In the genomic region with DNA sequence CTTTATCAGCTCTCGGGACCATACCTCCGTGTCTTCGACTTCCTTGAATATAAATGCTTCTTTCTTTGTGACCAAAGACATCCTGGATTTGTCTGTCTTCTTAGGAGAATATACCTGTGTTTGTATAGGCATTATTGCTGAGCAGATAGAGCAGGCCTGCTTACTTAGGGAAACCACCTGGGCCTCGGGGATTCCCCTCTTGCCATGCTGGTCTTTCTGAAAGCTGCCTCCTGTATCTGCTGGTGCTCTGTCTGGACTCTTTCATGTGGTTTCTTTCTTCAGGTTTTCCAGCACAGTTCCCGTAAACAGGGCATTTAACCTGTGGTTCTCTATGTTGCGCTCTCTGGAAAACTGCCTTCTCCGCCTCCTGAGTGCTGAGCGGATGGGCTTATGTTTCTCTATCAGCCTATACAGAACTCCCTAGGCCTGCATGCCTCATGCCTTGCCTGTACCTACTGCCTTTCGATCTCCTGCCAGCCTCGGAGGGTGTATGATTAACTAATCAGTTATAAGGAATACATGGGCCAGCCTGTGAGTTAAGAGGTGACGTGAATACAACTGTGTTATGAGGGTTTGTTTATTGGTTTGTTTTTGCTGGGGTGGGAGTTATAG, we compare ENCODE assay signal across 17 mouse cellular contexts.
DNase-seq lines count a peak whose midpoint lies in the region; ATAC-seq lines count a peak whose summit lies in the region.
"Had no signal": no experiment of that assay in that cellular context is flagged by ENCODE, and none has a peak within 500 bp of the region (broad histone marks: within the 10 kb centered on the region; RNA-seq: fewer than 3 reads in every experiment).

No protein-coding gene starts in this region.

- no peak overlapping the region for H3K4me3 ChIP-seq in hindbrain, embryonic 14.5 days (replicated peaks; ENCODE audit: low read length)
- no peak overlapping the region for H3K4me3 ChIP-seq in midbrain, embryonic 15.5 days
- H3K4me3 ChIP-seq: heart, embryonic 15.5 days; limb, embryonic 15.5 days; myocyte had no signal

- peak overlapping the region; percentile 49; the same call in 1 of the 2 replicates for H3K9ac ChIP-seq in hindbrain, embryonic 14.5 days
- no peak overlapping the region for H3K9ac ChIP-seq in midbrain, embryonic 15.5 days
- H3K9ac ChIP-seq: heart, embryonic 15.5 days; limb, embryonic 15.5 days; lung, embryonic 14.5 days had no signal

- H3K27ac ChIP-seq in hindbrain, embryonic 14.5 days: peak overlapping the region; percentile 43
- peak overlapping the region; percentile 23 for H3K27ac ChIP-seq in midbrain, embryonic 15.5 days
- H3K27ac ChIP-seq: heart, embryonic 15.5 days; kidney, postnatal 0 days; limb, embryonic 15.5 days had no signal

- H3K27me3 ChIP-seq in hindbrain, embryonic 14.5 days (ENCODE audit: control insufficient read depth, insufficient read depth, low read length): no peaks in the 10 kb centered on the region
- H3K27me3 ChIP-seq in midbrain, embryonic 15.5 days (replicated peaks): no peaks in the 10 kb centered on the region
- H3K27me3 ChIP-seq: heart, embryonic 15.5 days; limb, embryonic 15.5 days had no signal

- peak overlapping the region; percentile 44 for H3K4me2 ChIP-seq in hindbrain, embryonic 14.5 days (replicated peaks)
- peak overlapping the region; percentile 31 for H3K4me2 ChIP-seq in midbrain, embryonic 15.5 days
- H3K4me2 ChIP-seq: heart, embryonic 15.5 days; limb, embryonic 15.5 days; lung, embryonic 14.5 days had no signal

- no peaks in the 10 kb centered on the region for H3K9me3 ChIP-seq in hindbrain, embryonic 14.5 days (ENCODE audit: control insufficient read depth, low read length)
- H3K9me3 ChIP-seq in midbrain, embryonic 15.5 days: no peaks in the 10 kb centered on the region
- H3K9me3 ChIP-seq: heart, embryonic 15.5 days; limb, embryonic 15.5 days had no signal

- DNase-seq in cerebellum, adult 18-20 months: no peak
- DNase-seq in A20 (ENCODE audit: low read depth, low spot score): peak; percentile 4
- DNase-seq in hindbrain, embryonic 14.5 days (ENCODE audit: low spot score): no peak
- DNase-seq in adrenal gland, adult 2 months: no peak
- no peak for DNase-seq in gastrocnemius, postnatal 36 days
- DNase-seq: adrenal gland, adult 8-10 months; layer of hippocampus, adult 9-11 months; lung, embryonic 14.5 days; right cerebral cortex, postnatal 4 days; thymus, adult 18-20 months had no signal

- H3K4me1 ChIP-seq in hindbrain, embryonic 14.5 days (replicated peaks; ENCODE audit: control insufficient read depth, insufficient read depth, low read length): peaks cover 16% of the 10 kb centered on the region
- peaks cover 33% of the 10 kb centered on the region for H3K4me1 ChIP-seq in midbrain, embryonic 15.5 days
- H3K4me1 ChIP-seq: heart, embryonic 15.5 days; limb, embryonic 15.5 days had no signal

- intact Hi-C loops in gastrocnemius, postnatal 36 days (cut with DNase I): no loop called here

- no peaks in the 10 kb centered on the region for H3K36me3 ChIP-seq in hindbrain, embryonic 14.5 days (replicated peaks; ENCODE audit: control insufficient read depth, insufficient read depth)
- no peaks in the 10 kb centered on the region for H3K36me3 ChIP-seq in midbrain, embryonic 15.5 days (replicated peaks)
- H3K36me3 ChIP-seq: heart, embryonic 15.5 days; limb, embryonic 15.5 days had no signal

- 51% methylated on average over 11 of the region's 11 CpGs for WGBS in hindbrain, embryonic 14.5 days
- 47% methylated on average over 11 of the region's 11 CpGs for WGBS in midbrain, embryonic 15.5 days

- ATAC-seq in cerebellum, adult (ENCODE audit: insufficient number of reproducible peaks, low FRiP score, low TSS enrichment): peak; percentile 19; the same call in 1 of the 2 replicates
- ATAC-seq in hindbrain, embryonic 14.5 days (ENCODE audit: low FRiP score): no peak
- ATAC-seq in midbrain, embryonic 15.5 days (replicated peaks): 0 out of 2 replicates have a peak, but pooled peaks have one; percentile 27
- no peak for ATAC-seq in erythroblast, adult 5-6 weeks (replicated peaks; ENCODE audit: low FRiP score, poor library complexity, severe bottlenecking)

Comparison
In these comparisons a context has a peak if more than half of its experiments do, and no peak if none do; other contexts are left out.
1. ATAC-seq: peak in cerebellum, adult (single experiment) and midbrain, embryonic 15.5 days (single experiment); none in hindbrain, embryonic 14.5 days (single experiment) and erythroblast, adult 5-6 weeks (single experiment).